Mouse (Mus musculus): ENCODE results near the gene Pip4k2c. TPM values are rescaled to one million over a fixed set of nuclear protein-coding genes. Genes with fewer than 3 reads are reported as not detected.
"Not testable (repeated sequence)": the region's sequence is repeated elsewhere in the genome, so short reads cannot be mapped to it uniquely, and the experiment has no call there.

The Pip4k2c gene
- polyA plus RNA-seq, 1 experiment: 58.8 TPM

- H3K27me3 ChIP-seq (ENCODE audit: control insufficient read depth, insufficient read depth, low read length): no peaks in the 10 kb centered on the region
- H3K4me3 ChIP-seq (replicated peaks; ENCODE audit: insufficient read depth, low read depth, low read length): no peak overlapping the region
- H3K27ac ChIP-seq (ENCODE audit: insufficient read depth, low read length): no peak overlapping the region
- peaks cover 6% of the 10 kb centered on the region for H3K4me1 ChIP-seq (ENCODE audit: control insufficient read depth, insufficient read depth, low read length)
- TF ChIP-seq CTCF (IDR thresholded peaks at IDR 0.05; ENCODE audit: borderline replicate concordance, insufficient read depth, low read depth, low read length) (no peak), POLR2A (IDR thresholded peaks at IDR 0.05; ENCODE audit: borderline replicate concordance, insufficient read depth, low read length) (no peak)
- WGBS: 83% methylated on average over 11 of the region's 11 CpGs
- no peak for DNase-seq
Measured at GRCm38 (mm10) chr10:127197505-127198110, 13.8 kb downstream of the Pip4k2c start.

- H3K4me1 ChIP-seq (ENCODE audit: control insufficient read depth, insufficient read depth, low read length): peaks cover 6% of the 10 kb centered on the region
- peak in 1 of 2 experiments; percentile 11 for DNase-seq
- H3K27ac ChIP-seq (ENCODE audit: insufficient read depth, low read length): no peak overlapping the region
- TF ChIP-seq POLR2A (IDR thresholded peaks at IDR 0.05; ENCODE audit: borderline replicate concordance, insufficient read depth, low read length) (no peak), CTCF (IDR thresholded peaks at IDR 0.05; ENCODE audit: borderline replicate concordance, insufficient read depth, low read depth, low read length) (no peak)
- 84% methylated on average over 8 of the region's 8 CpGs for WGBS
- no peak overlapping the region for H3K4me3 ChIP-seq (replicated peaks; ENCODE audit: insufficient read depth, low read depth, low read length)
- no peaks in the 10 kb centered on the region for H3K27me3 ChIP-seq (ENCODE audit: control insufficient read depth, insufficient read depth, low read length)
Measured at GRCm38 (mm10) chr10:127197104-127197503, 14.3 kb downstream of the Pip4k2c start.

GRCm38 (mm10) chr10:127196392-127196791, 15.0 kb downstream of the Pip4k2c start:
- no peaks in the 10 kb centered on the region for H3K27me3 ChIP-seq (ENCODE audit: control insufficient read depth, insufficient read depth, low read length)
- peak overlapping the region; percentile 98 for H3K27ac ChIP-seq (ENCODE audit: insufficient read depth, low read length)
- peak; percentile 65 to 75 for DNase-seq
- H3K4me1 ChIP-seq (ENCODE audit: control insufficient read depth, insufficient read depth, low read length): peaks cover 6% of the 10 kb centered on the region
- H3K4me3 ChIP-seq (replicated peaks; ENCODE audit: insufficient read depth, low read depth, low read length): peak overlapping the region; percentile 99
- 5% methylated on average over 5 of the region's 5 CpGs for WGBS
- TF ChIP-seq POLR2A (IDR thresholded peaks at IDR 0.05; ENCODE audit: borderline replicate concordance, insufficient read depth, low read length) (no peak; the same call in 1 of the 2 replicates), CTCF (IDR thresholded peaks at IDR 0.05; ENCODE audit: borderline replicate concordance, insufficient read depth, low read depth, low read length) (no peak)

GRCm38 (mm10) chr10:127195328-127196129, 15.9 kb downstream of the Pip4k2c start, which contains the start of gene Dtx3:
Gene Dtx3 (minus strand): TSS chr10:127195728.
- Histone ChIP-seq H3K27ac (ENCODE audit: insufficient read depth, low read length) (peak within 1 kb of the TSS; percentile 98), H3K4me3 (replicated peaks; ENCODE audit: insufficient read depth, low read depth, low read length) (peak within 1 kb of the TSS; percentile 99), H3K4me1 (ENCODE audit: control insufficient read depth, insufficient read depth, low read length) (peaks cover 6% of the 10 kb centered on the region), H3K27me3 (ENCODE audit: control insufficient read depth, insufficient read depth, low read length) (no peaks in the 10 kb centered on the region)
- WGBS: 1% methylated on average over 46 of the region's 47 CpGs
- TF ChIP-seq POLR2A (IDR thresholded peaks at IDR 0.05; ENCODE audit: borderline replicate concordance, insufficient read depth, low read length) (0 out of 2 replicates have a peak, but pooled peaks have one; percentile 13), CTCF (IDR thresholded peaks at IDR 0.05; ENCODE audit: borderline replicate concordance, insufficient read depth, low read depth, low read length) (no peak)
- DNase-seq: peak; percentile 67 to 70

- Histone ChIP-seq H3K27ac (ENCODE audit: insufficient read depth, low read length) (peak overlapping the region; percentile 86), H3K4me1 (ENCODE audit: control insufficient read depth, insufficient read depth, low read length) (peaks cover 6% of the 10 kb centered on the region), H3K4me3 (replicated peaks; ENCODE audit: insufficient read depth, low read depth, low read length) (peak overlapping the region; percentile 99), H3K27me3 (ENCODE audit: control insufficient read depth, insufficient read depth, low read length) (no peaks in the 10 kb centered on the region)
- 0 out of 2 replicates have a peak, but pooled peaks have one; percentile 23 for TF ChIP-seq POLR2A (IDR thresholded peaks at IDR 0.05; ENCODE audit: borderline replicate concordance, insufficient read depth, low read length)
- TF ChIP-seq CTCF (IDR thresholded peaks at IDR 0.05; ENCODE audit: borderline replicate concordance, insufficient read depth, low read depth, low read length): no peak
- 17% methylated on average over 22 of the region's 22 CpGs for WGBS
- peak; percentile 76 to 78 for DNase-seq
Measured at GRCm38 (mm10) chr10:127194428-127195327, 16.7 kb downstream of the Pip4k2c start.

GRCm38 (mm10) chr10:127193011-127193410, 18.4 kb downstream of the Pip4k2c start:
- 88% methylated on average over 9 of the region's 9 CpGs for WGBS
- no peak overlapping the region for H3K27ac ChIP-seq (ENCODE audit: insufficient read depth, low read length)

GRCm38 (mm10) chr10:127192057-127192328, 19.4 kb downstream of the Pip4k2c start:
- WGBS: 82% methylated on average over 1 of the region's 1 CpGs
- not testable (repeated sequence) for H3K4me1 ChIP-seq (ENCODE audit: control insufficient read depth, insufficient read depth, low read length); H3K27me3 ChIP-seq (ENCODE audit: control insufficient read depth, insufficient read depth, low read length); H3K27ac ChIP-seq (ENCODE audit: insufficient read depth, low read length); DNase-seq; H3K4me3 ChIP-seq (replicated peaks; ENCODE audit: insufficient read depth, low read depth, low read length)

More at GRCm38 (mm10) chr10:127193011-127193410, 18.4 kb downstream of the Pip4k2c start:
- no peaks in the 10 kb centered on the region for H3K27me3 ChIP-seq (ENCODE audit: control insufficient read depth, insufficient read depth, low read length)
- DNase-seq: no peak
- H3K4me1 ChIP-seq (ENCODE audit: control insufficient read depth, insufficient read depth, low read length): peaks cover 6% of the 10 kb centered on the region
- no peak overlapping the region for H3K4me3 ChIP-seq (replicated peaks; ENCODE audit: insufficient read depth, low read depth, low read length)
- TF ChIP-seq POLR2A (IDR thresholded peaks at IDR 0.05; ENCODE audit: borderline replicate concordance, insufficient read depth, low read length): no peak
- TF ChIP-seq CTCF (IDR thresholded peaks at IDR 0.05; ENCODE audit: borderline replicate concordance, insufficient read depth, low read depth, low read length): no peak
